Mouse (Mus musculus) forebrain, embryonic 16.5 days (tissue): ENCODE results near the gene Vash2. TPM values are rescaled to one million over a fixed set of nuclear protein-coding genes. Genes with fewer than 3 reads are reported as not detected.

Experiments used
- ATAC-seq: fragments of 200-750 bp; cut with Nextera tagmentation; 2 replicates; pipeline ENCODE4 v1.8.0; 2017; ENCODE audit warnings: mild to moderate bottlenecking, moderate library complexity
- H3K27ac ChIP-seq: fragments of 300-500 bp; sonication (generic); 2 replicates; pipeline ENCODE4 v1.5.1; 2014; ENCODE audit warnings: low read length, control low read depth
- H3K27me3 ChIP-seq: fragments of 300-500 bp; sonication (generic); replicated peaks from 2 replicates; pipeline ENCODE4 v1.6.1; 2014; ENCODE audit warnings: low read length; ENCODE audit not compliant: control insufficient read depth, insufficient read depth
- H3K36me3 ChIP-seq: fragments of 300-500 bp; sonication (generic); 2 replicates; pipeline ENCODE4 v1.6.1; 2014; ENCODE audit not compliant: control insufficient read depth, insufficient read depth
- H3K4me1 ChIP-seq: fragments of 300-500 bp; sonication (generic); replicated peaks from 2 replicates; pipeline ENCODE4 v1.6.1; 2014; ENCODE audit warnings: low read length; ENCODE audit not compliant: control insufficient read depth, insufficient read depth
- H3K4me2 ChIP-seq: fragments of 300-500 bp; sonication (generic); 2 replicates; pipeline ENCODE4 v1.6.1; 2014; ENCODE audit warnings: mild to moderate bottlenecking, low read length, control low read depth
- H3K4me3 ChIP-seq: fragments of 300-500 bp; sonication (generic); replicated peaks from 2 replicates; pipeline ENCODE4 v1.5.1; 2014; ENCODE audit warnings: mild to moderate bottlenecking, low read length, control low read depth
- H3K9ac ChIP-seq: fragments of 300-500 bp; sonication (generic); replicated peaks from 2 replicates; pipeline ENCODE4 v1.6.1; 2014; ENCODE audit warnings: low read depth, low read length, control low read depth
- H3K9me3 ChIP-seq: fragments of 300-500 bp; sonication (generic); 2 replicates; pipeline ENCODE4 v1.6.1; 2016; ENCODE audit warnings: low read length; ENCODE audit not compliant: control insufficient read depth
- WGBS: fragments of 180-500 bp; shearing (Covaris S2); extraction: QIAGEN DNeasy Blood & Tissue Kit; methylation state at CpG from one replicate; pipeline ENCODE4 v1.1.7; 2014; 5-methylcytosine and 5-hydroxymethylcytosine counted together
- polyA plus RNA-seq: library from polyadenylated mRNA; unstranded; fragments of >200 nt; fragmentation: Nextera tagmentation; extraction: Ambion mirVana; gene quantifications from 2 replicates; pipeline ENCODE4 v1.2.1, GENCODE M21; 2015

Gene Vash2
- polyA plus RNA-seq, 1 experiment from 2014 or later: 99.9 TPM

DNA sequence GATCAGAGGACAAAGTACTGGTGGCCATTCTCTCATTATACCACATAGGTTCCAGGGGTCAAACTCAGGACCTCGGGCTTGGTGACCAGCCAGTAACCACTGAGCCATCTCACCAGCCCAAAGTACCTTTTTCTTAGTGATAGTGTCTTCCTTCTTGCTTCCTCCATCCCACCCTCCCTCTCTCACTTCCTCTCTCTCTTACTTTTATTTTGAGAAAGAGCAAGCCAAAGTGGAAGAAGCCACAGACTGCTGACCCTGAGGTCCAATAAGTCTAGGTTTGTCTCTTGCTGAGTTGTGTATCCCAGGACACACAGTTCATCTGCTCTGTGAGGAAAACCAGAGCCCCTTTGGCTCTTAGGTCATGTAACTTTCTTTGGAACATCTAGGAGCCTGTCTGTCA is 1.4 kb upstream of the Vash2 start:
- no peak overlapping the region for H3K9ac ChIP-seq
- ATAC-seq: no peak
- H3K4me3 ChIP-seq: no peak overlapping the region
- no peak overlapping the region for H3K4me2 ChIP-seq
- no peaks in the 10 kb centered on the region for H3K9me3 ChIP-seq
- H3K27me3 ChIP-seq: no peaks in the 10 kb centered on the region
- H3K4me1 ChIP-seq: peaks cover 23% of the 10 kb centered on the region
- no peak overlapping the region for H3K27ac ChIP-seq
- WGBS: 87% methylated on average over 1 of the region's 1 CpGs
- H3K36me3 ChIP-seq: no peaks in the 10 kb centered on the region

DNA sequence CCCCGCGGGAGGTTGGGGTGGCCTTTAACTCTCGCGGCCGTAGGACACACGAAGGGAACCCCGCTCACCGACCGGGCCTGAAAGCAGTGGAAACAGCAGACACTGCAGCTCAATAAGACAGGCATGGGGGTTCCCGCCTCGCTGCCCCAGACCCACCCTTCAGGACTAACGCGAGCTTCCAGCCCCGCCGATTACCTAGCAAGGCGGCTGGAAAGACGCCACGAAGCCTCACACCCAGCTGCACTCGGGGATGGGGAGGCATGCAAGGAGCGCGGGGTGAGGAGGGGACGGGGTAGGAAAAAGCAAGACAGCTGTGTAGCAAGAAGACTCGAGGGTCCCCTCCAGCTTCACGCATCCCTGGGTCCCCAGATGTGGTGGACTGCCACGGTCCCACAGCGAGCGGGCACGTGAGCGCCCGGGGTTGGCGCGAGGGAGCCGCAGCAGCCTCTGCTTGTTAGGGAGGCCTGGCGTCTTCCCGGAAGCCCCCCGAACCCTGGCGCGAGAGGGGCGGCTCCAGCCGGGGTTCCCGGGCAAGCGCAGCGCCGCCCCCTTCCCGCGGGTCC is 504 bp downstream of the Vash2 start:
- under 1% methylated on average over 46 of the region's 46 CpGs for WGBS
- Histone ChIP-seq H3K9ac (peak overlapping the region; percentile 75), H3K4me2 (peak overlapping the region; percentile 58), H3K36me3 (no peaks in the 10 kb centered on the region), H3K27me3 (no peaks in the 10 kb centered on the region), H3K9me3 (no peaks in the 10 kb centered on the region), H3K4me1 (peaks cover 30% of the 10 kb centered on the region), H3K27ac (peak overlapping the region; percentile 97), H3K4me3 (peak overlapping the region; percentile 93)
- ATAC-seq: peak; percentile 73

DNA sequence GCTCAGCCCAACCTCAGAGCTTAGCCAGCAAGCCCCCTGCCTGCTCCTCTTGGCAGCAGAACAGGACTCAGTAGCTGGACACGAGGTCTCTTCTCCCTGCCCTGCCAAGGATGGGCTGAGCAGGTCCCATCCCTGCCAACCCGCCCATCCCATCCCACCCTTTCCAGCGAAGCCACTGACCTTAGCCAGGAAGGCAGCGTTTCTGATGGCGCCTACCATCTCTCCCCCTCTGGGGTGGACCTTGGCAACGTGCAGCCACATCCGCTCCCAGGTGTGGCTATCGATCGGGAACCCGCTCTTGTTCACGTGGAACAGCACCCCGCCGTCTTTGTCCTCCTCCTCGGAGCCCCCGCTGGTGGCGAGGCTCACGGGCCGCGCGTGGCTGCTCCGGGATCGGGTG is 1.1 kb downstream of the Vash2 start:
- under 1% methylated on average over 22 of the region's 22 CpGs for WGBS
- H3K27me3 ChIP-seq: no peaks in the 10 kb centered on the region

DNA sequence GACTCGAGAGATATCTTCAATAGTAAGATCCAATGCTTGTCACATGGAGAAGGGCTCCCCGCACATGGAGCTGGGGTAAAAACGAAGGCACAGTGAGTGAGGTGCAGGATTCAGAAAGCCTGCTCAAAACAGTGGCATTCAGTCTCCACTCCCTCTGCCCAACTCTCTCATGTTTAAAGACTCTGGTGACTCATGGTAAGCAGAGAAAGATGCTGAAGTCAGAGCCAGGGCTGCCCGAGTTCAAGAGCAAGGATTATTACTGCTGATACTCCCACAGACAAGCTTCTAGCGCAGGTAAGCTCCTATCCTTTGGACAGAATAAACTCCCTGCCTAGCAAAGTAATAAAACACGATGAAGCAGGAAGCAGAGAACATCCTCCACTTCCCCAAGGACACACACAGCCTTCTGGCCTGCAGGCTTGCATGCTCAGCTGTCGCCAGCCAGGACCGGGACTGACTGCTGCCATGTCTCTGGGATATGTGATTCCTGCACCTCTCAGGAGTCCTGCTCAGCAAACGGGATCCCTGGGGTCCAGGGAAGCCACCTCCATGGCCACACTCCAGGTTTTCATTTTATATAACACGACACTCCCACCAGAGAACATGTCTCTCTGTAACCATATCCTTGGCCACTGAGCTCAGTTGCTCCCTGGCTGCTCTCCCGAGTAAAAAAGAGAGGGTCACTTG is 2.1 kb downstream of the Vash2 start:
- peak overlapping the region; percentile 75 for H3K9ac ChIP-seq
- 54% methylated on average over 11 of the region's 11 CpGs for WGBS
- no peaks in the 10 kb centered on the region for H3K36me3 ChIP-seq
- peak overlapping the region; percentile 58 for H3K4me2 ChIP-seq
- no peaks in the 10 kb centered on the region for H3K9me3 ChIP-seq
- peak overlapping the region; percentile 93 for H3K4me3 ChIP-seq
- no peak for ATAC-seq
- H3K27ac ChIP-seq: no peak overlapping the region
- no peaks in the 10 kb centered on the region for H3K27me3 ChIP-seq
- H3K4me1 ChIP-seq: peaks cover 38% of the 10 kb centered on the region

More for the DNA sequence above, 1.1 kb downstream of the Vash2 start:
- no peaks in the 10 kb centered on the region for H3K9me3 ChIP-seq
- H3K4me3 ChIP-seq: peak overlapping the region; percentile 93
- H3K27ac ChIP-seq: peak overlapping the region; percentile 97
- peak overlapping the region; percentile 58 for H3K4me2 ChIP-seq
- peaks cover 30% of the 10 kb centered on the region for H3K4me1 ChIP-seq
- ATAC-seq: peak; percentile 0; the same call in 1 of the 2 replicates
- H3K9ac ChIP-seq: peak overlapping the region; percentile 75
- H3K36me3 ChIP-seq: no peaks in the 10 kb centered on the region

DNA sequence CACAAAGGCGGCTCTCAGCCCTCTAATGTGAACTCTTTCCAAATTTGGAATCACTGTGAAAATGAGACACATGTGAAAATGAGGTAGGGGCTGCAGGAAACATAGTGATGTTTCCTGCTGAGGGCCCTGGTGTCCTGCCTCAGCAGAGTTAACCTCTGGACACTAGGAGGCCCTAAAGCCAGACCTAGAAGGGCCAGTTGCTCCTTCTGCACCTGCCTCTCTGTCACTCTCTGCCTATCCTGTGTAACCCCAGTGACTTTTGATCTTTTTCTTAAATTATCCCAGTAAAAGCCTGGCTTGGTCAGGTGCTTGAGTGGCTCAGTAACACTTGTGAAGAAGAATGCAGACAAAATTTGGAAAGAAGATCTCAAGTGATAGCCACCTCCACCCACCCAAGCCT is 4.3 kb downstream of the Vash2 start:
- 100% methylated on average over 1 of the region's 1 CpGs for WGBS
- no peak for ATAC-seq
- Histone ChIP-seq H3K9ac (no peak overlapping the region), H3K27ac (no peak overlapping the region), H3K4me3 (no peak overlapping the region), H3K9me3 (no peaks in the 10 kb centered on the region), H3K27me3 (no peaks in the 10 kb centered on the region), H3K36me3 (peaks cover 12% of the 10 kb centered on the region), H3K4me1 (peaks cover 41% of the 10 kb centered on the region), H3K4me2 (no peak overlapping the region)

DNA sequence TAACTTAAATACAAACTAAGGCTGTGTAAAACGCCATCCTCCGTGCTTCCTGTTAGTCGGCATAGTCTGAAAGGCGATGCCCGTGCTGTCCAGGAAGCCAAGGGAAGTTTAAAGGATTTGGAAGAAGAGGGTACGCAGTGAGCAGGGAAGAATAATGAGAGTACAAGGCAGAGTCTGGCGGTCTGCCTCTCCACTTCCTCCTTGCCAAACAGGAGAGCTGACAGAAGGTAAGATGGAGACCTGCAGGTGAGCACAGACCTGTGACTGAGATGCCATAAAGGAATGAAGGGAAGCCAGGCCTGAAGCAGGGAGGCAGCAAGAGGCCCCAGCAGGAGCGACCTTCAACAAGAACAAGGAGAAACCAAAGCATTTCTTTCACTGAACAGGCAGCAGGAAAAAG is 4.9 kb downstream of the Vash2 start:
- Histone ChIP-seq H3K27ac (no peak overlapping the region), H3K4me3 (no peak overlapping the region), H3K4me1 (peaks cover 37% of the 10 kb centered on the region), H3K4me2 (no peak overlapping the region), H3K9me3 (no peaks in the 10 kb centered on the region), H3K27me3 (no peaks in the 10 kb centered on the region), H3K9ac (no peak overlapping the region), H3K36me3 (peaks cover 13% of the 10 kb centered on the region)
- WGBS: 92% methylated on average over 8 of the region's 8 CpGs
- no peak for ATAC-seq

DNA sequence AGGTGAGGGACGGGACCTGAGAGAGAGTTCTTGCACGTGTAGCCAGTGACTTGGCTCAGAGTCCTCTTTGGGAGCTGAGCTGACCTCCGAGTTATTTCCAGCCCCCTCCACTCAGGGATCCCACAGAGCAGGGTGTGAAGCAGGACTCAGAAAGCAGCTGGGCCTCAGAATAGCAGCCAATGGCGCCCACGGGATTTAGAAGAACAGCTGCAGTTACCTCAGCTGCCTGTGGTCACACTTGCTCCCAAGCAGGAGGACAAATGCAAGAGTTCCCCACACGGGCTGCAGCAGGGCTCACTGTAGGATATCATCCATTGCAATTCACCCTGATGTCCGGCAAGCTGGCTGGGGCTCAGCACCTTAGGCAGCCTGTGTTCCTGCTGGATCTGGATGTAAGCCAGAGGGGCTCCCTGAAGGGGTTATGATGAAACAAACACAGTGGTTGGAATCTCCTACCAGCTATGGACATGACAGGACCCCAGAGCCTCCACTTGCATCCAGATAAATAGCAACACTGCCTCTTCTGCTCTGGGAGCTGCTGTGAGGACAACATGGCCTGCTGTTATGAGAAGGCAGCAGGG is 6.4 kb downstream of the Vash2 start:
- Histone ChIP-seq H3K27me3 (no peaks in the 10 kb centered on the region), H3K4me2 (no peak overlapping the region), H3K36me3 (peaks cover 13% of the 10 kb centered on the region), H3K4me1 (peaks cover 37% of the 10 kb centered on the region), H3K4me3 (no peak overlapping the region), H3K9me3 (no peaks in the 10 kb centered on the region), H3K9ac (no peak overlapping the region), H3K27ac (peak overlapping the region; percentile 12; the same call in 1 of the 2 replicates)
- no peak for ATAC-seq
- 72% methylated on average over 7 of the region's 7 CpGs for WGBS

DNA sequence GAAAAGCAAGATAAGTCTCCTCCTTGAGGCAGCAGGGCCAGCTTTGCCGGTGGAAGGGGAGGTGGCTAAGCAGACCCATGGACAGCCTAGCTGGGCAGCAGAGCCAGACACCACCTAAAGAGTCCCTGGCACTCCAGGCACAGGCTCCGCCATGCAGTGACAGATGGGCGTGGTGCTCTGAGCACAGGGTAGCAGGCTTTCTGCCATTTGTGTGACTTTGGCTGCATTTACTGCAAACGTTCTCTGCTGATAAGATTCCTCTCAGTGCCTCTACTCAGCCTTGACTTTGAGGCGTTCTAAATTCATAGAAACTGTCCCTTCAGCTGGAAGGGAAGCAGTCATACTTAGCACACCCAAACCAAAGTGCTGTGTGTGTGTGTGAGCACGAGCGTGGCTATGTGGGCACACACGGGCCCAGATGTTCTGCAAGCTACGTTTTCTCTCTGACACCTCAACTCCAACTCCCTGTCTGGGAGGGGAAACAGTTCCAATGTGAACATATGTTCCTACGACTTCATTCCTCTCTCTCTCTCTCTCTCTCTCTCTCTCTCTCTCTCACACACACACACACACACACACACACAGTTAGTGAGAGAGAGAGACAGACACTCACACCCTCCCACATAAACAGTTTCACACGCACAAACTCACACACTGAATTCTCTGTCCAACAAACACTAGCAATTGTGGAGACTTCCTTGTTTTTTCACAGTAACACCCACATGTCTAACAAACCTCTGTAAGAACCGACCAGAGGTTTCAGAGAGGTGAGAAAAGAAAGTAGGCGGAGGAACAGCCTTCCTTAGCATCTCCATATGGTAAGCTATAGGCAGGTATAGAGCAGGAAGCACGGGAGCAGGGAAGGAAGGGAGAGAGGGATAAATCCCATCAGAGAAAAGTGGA is 7.1 kb downstream of the Vash2 start:
- H3K36me3 ChIP-seq: peaks cover 14% of the 10 kb centered on the region
- no peaks in the 10 kb centered on the region for H3K27me3 ChIP-seq
- no peak overlapping the region for H3K9ac ChIP-seq
- H3K4me3 ChIP-seq: no peak overlapping the region
- ATAC-seq: peak; percentile 39; the same call in 1 of the 2 replicates
- peak overlapping the region; percentile 31; the same call in 1 of the 2 replicates for H3K27ac ChIP-seq
- H3K4me1 ChIP-seq: peaks cover 30% of the 10 kb centered on the region
- no peak overlapping the region for H3K4me2 ChIP-seq
- H3K9me3 ChIP-seq: no peaks in the 10 kb centered on the region
- 73% methylated on average over 14 of the region's 14 CpGs for WGBS

DNA sequence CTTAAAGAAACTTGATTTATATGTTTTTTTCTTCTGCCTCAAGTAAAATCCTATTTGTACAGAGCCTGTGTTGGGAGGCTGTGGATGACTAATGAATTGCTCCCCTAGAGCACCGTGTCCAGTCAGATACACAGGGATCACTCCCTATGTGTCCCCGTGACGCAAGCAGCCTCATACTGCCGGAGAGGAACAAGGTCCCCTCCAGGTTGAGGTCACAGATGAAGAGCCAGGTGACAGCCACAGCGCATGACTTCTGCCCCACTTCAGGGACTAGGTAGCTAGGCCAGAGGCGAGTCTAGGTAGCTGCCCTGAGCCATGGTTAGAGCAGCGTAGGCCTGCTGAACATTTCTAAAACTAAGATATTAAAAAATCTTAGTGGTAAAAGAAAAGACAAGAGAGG is 11.1 kb downstream of the Vash2 start:
- no peak overlapping the region for H3K4me3 ChIP-seq
- WGBS: 96% methylated on average over 7 of the region's 7 CpGs
- no peak overlapping the region for H3K4me2 ChIP-seq
- no peak overlapping the region for H3K9ac ChIP-seq
- H3K9me3 ChIP-seq: no peaks in the 10 kb centered on the region
- no peak for ATAC-seq
- peaks cover 22% of the 10 kb centered on the region for H3K36me3 ChIP-seq
- H3K27ac ChIP-seq: no peak overlapping the region
- H3K27me3 ChIP-seq: no peaks in the 10 kb centered on the region
- H3K4me1 ChIP-seq: peaks cover 11% of the 10 kb centered on the region
